7 mouse cellular contexts compared by ENCODE assay signal in genomic region chr2:131176491-131176890, GRCm38 (mm10). TPM values are rescaled to one million over a fixed set of nuclear protein-coding genes. Genes with fewer than 3 reads are reported as not detected.
DNase-seq lines count a peak whose midpoint lies in the region; ATAC-seq and TF ChIP-seq lines count a peak whose summit lies in the region.

No protein-coding gene starts in this region.

- H3K9ac ChIP-seq in midbrain, embryonic 12.5 days (replicated peaks), result peak overlapping the region; percentile 24; the same call in 1 of the 2 replicates
- no peak overlapping the region for H3K9ac ChIP-seq in midbrain, postnatal 0 days (replicated peaks; ENCODE audit: low read length, poor library complexity, severe bottlenecking)
- H3K9ac ChIP-seq in hindbrain, embryonic 13.5 days, result peak overlapping the region; percentile 98; the same call in 1 of the 2 replicates
- H3K9ac ChIP-seq in liver, embryonic 14.5 days (replicated peaks), result no peak overlapping the region
- H3K9ac ChIP-seq in stomach, embryonic 16.5 days (ENCODE audit: low read length), result no peak overlapping the region; the same call in 1 of the 2 replicates

- peak overlapping the region; percentile 96 for H3K4me2 ChIP-seq in midbrain, embryonic 12.5 days (replicated peaks)
- H3K4me2 ChIP-seq in midbrain, postnatal 0 days (ENCODE audit: low read depth, low read length, poor library complexity, severe bottlenecking), result no peak overlapping the region
- peak overlapping the region; percentile 99 for H3K4me2 ChIP-seq in hindbrain, embryonic 13.5 days
- H3K4me2 ChIP-seq in liver, embryonic 14.5 days (ENCODE audit: low read depth), result peak overlapping the region; percentile 13
- peak overlapping the region; percentile 98 for H3K4me2 ChIP-seq in stomach, embryonic 16.5 days (ENCODE audit: low read depth, low read length)

- peaks cover 18% of the 10 kb centered on the region for H3K36me3 ChIP-seq in midbrain, embryonic 12.5 days
- no peaks in the 10 kb centered on the region; the same call in 1 of the 2 replicates for H3K36me3 ChIP-seq in midbrain, postnatal 0 days (ENCODE audit: insufficient read depth, low read length)
- peaks cover 6% of the 10 kb centered on the region; the same call in 1 of the 2 replicates for H3K36me3 ChIP-seq in hindbrain, embryonic 13.5 days
- no peaks in the 10 kb centered on the region; the same call in 1 of the 2 replicates for H3K36me3 ChIP-seq in liver, embryonic 14.5 days (replicated peaks; ENCODE audit: control insufficient read depth, insufficient read depth, low read depth)
- no peaks in the 10 kb centered on the region for H3K36me3 ChIP-seq in stomach, embryonic 16.5 days (ENCODE audit: control insufficient read depth, insufficient read depth, low read length)

- no peak for TF ChIP-seq CTCF in midbrain, postnatal 0 days (IDR thresholded peaks at IDR 0.05)
- TF ChIP-seq CTCF in liver, embryonic 14.5 days (IDR thresholded peaks at IDR 0.05; ENCODE audit: low read depth), result no peak

- TF ChIP-seq EP300 in liver, embryonic 14.5 days (IDR thresholded peaks at IDR 0.05; ENCODE audit: low read depth), result no peak

- no peaks in the 10 kb centered on the region for H3K9me3 ChIP-seq in midbrain, embryonic 12.5 days
- H3K9me3 ChIP-seq in midbrain, postnatal 0 days (ENCODE audit: low read length), result no peaks in the 10 kb centered on the region
- H3K9me3 ChIP-seq in hindbrain, embryonic 13.5 days, result no peaks in the 10 kb centered on the region
- H3K9me3 ChIP-seq in liver, embryonic 14.5 days (ENCODE audit: control insufficient read depth, low read length), result no peaks in the 10 kb centered on the region
- no peaks in the 10 kb centered on the region for H3K9me3 ChIP-seq in stomach, embryonic 16.5 days (replicated peaks; ENCODE audit: control insufficient read depth, low read length)

- H3K4me3 ChIP-seq in midbrain, embryonic 12.5 days, result 0 out of 2 replicates have a peak overlapping the region, but pooled peaks have one; percentile 82
- H3K4me3 ChIP-seq in midbrain, postnatal 0 days (ENCODE audit: low read depth, low read length), result no peak overlapping the region
- H3K4me3 ChIP-seq in hindbrain, embryonic 13.5 days, result peak overlapping the region; percentile 90; the same call in 1 of the 2 replicates
- H3K4me3 ChIP-seq in liver, embryonic 14.5 days (ENCODE audit: insufficient read depth in 1 of 2, low read depth in 2 of 2, low read length in 2 of 2), result no peak overlapping the region
- H3K4me3 ChIP-seq in stomach, embryonic 16.5 days (replicated peaks; ENCODE audit: low read length), result peak overlapping the region; percentile 92

- 0 out of 2 replicates have a peak overlapping the region, but pooled peaks have one; percentile 2 for H3K27ac ChIP-seq in midbrain, embryonic 12.5 days (replicated peaks)
- H3K27ac ChIP-seq in midbrain, postnatal 0 days (ENCODE audit: low read depth, low read length), result no peak overlapping the region
- 0 out of 2 replicates have a peak overlapping the region, but pooled peaks have one; percentile 1 for H3K27ac ChIP-seq in hindbrain, embryonic 13.5 days
- H3K27ac ChIP-seq in liver, embryonic 14.5 days, result no peak overlapping the region
- peak overlapping the region; percentile 89 for H3K27ac ChIP-seq in stomach, embryonic 16.5 days (ENCODE audit: low read length)

- peaks cover 53% of the 10 kb centered on the region for H3K4me1 ChIP-seq in midbrain, embryonic 12.5 days
- peaks cover 34% of the 10 kb centered on the region for H3K4me1 ChIP-seq in midbrain, postnatal 0 days (ENCODE audit: insufficient read depth, low read length)
- H3K4me1 ChIP-seq in hindbrain, embryonic 13.5 days (replicated peaks), result peaks cover 66% of the 10 kb centered on the region
- peaks cover 26 to 30% of the 10 kb centered on the region in 2 experiments for H3K4me1 ChIP-seq in liver, embryonic 14.5 days (replicated peaks; ENCODE audit: control insufficient read depth in 2 of 2, insufficient read depth in 2 of 2, low read length in 1 of 2)
- peaks cover 54% of the 10 kb centered on the region for H3K4me1 ChIP-seq in stomach, embryonic 16.5 days (ENCODE audit: control insufficient read depth, insufficient read depth, low read length)

- ATAC-seq in midbrain, embryonic 12.5 days (ENCODE audit: low FRiP score, low read depth), result no peak
- no peak for ATAC-seq in midbrain, postnatal 0 days (ENCODE audit: low FRiP score)
- no peak for ATAC-seq in hindbrain, embryonic 13.5 days (ENCODE audit: low FRiP score)
- ATAC-seq in liver, embryonic 14.5 days (ENCODE audit: insufficient read depth), result no peak
- peak; percentile 75 for ATAC-seq in stomach, embryonic 16.5 days (ENCODE audit: insufficient read depth, low FRiP score)

- peaks cover 25% of the 10 kb centered on the region for H3K27me3 ChIP-seq in midbrain, embryonic 12.5 days
- H3K27me3 ChIP-seq in midbrain, postnatal 0 days (ENCODE audit: insufficient read depth, low read length), result peaks cover 11% of the 10 kb centered on the region
- peaks cover 23% of the 10 kb centered on the region for H3K27me3 ChIP-seq in hindbrain, embryonic 13.5 days
- peaks cover 30% of the 10 kb centered on the region for H3K27me3 ChIP-seq in liver, embryonic 14.5 days (ENCODE audit: control insufficient read depth, insufficient read depth, low read length)
- H3K27me3 ChIP-seq in stomach, embryonic 16.5 days (ENCODE audit: control insufficient read depth, insufficient read depth, low read length), result peaks cover 5% of the 10 kb centered on the region; the same call in 1 of the 2 replicates

- 71% methylated on average over 5 of the region's 5 CpGs for WGBS in midbrain, embryonic 12.5 days
- 67% methylated on average over 5 of the region's 5 CpGs for WGBS in midbrain, postnatal 0 days
- 65% methylated on average over 5 of the region's 5 CpGs for WGBS in hindbrain, embryonic 13.5 days
- WGBS in liver, embryonic 14.5 days (ENCODE audit: insufficient replicate concordance), result 68% methylated on average over 5 of the region's 5 CpGs
- 49% methylated on average over 5 of the region's 5 CpGs for WGBS in stomach, embryonic 16.5 days

- no peak for DNase-seq in midbrain, postnatal 0 days (ENCODE audit: low spot score)
- DNase-seq in liver, embryonic 14.5 days (ENCODE audit: low read depth in 3 of 3, low spot score in 3 of 3), result no peak
- no peak for DNase-seq in retina, embryonic 14.5 days (ENCODE audit: low spot score)
- DNase-seq in layer of hippocampus, adult 9-11 months, result no peak

RNA-seq across cellular contexts. Expression of gene Cenpb, which starts 3.4 kb away (rescaled TPM):
- 16.2 and 17.4 TPM in 2 replicates for polyA plus RNA-seq in midbrain, embryonic 12.5 days (2016; fragmentation: Nextera tagmentation; extraction: Ambion mirVana)
- 98.2 and 103 TPM in 2 replicates for total RNA-seq in midbrain, postnatal 0 days (2014; rRNA removed)
- 11.7 and 13.1 TPM in 2 replicates for polyA plus RNA-seq in midbrain, postnatal 0 days (2015; fragmentation: Nextera tagmentation; extraction: Ambion mirVana)
- 13.3 and 13.4 TPM in 2 replicates for polyA plus RNA-seq in hindbrain, embryonic 13.5 days (2015; fragmentation: Nextera tagmentation; extraction: Ambion mirVana)
- 11.0 and 12.4 TPM in 2 replicates for polyA plus RNA-seq in liver, embryonic 14.5 days (2012; rRNA removed)
- polyA plus RNA-seq in liver, embryonic 14.5 days (2014; fragmentation: Nextera tagmentation; extraction: Ambion mirVana), result 2.7 and 3.0 TPM in 2 replicates
- 9.2 and 10.4 TPM in 2 replicates for polyA plus RNA-seq in stomach, embryonic 16.5 days (2015; fragmentation: Nextera tagmentation; extraction: Ambion mirVana)

RNA-seq across cellular contexts. Expression of gene Cdc25b, which starts 10.3 kb away (rescaled TPM):
- 107 and 111 TPM in 2 replicates for polyA plus RNA-seq in midbrain, embryonic 12.5 days (2016; fragmentation: Nextera tagmentation; extraction: Ambion mirVana)
- total RNA-seq in midbrain, postnatal 0 days (2014; rRNA removed), result 10.0 and 13.1 TPM in 2 replicates
- 14.0 and 15.1 TPM in 2 replicates for polyA plus RNA-seq in midbrain, postnatal 0 days (2015; fragmentation: Nextera tagmentation; extraction: Ambion mirVana)
- polyA plus RNA-seq in hindbrain, embryonic 13.5 days (2015; fragmentation: Nextera tagmentation; extraction: Ambion mirVana), result 34.1 and 41.8 TPM in 2 replicates
- 156 and 166 TPM in 2 replicates for polyA plus RNA-seq in liver, embryonic 14.5 days (2012; rRNA removed)
- polyA plus RNA-seq in liver, embryonic 14.5 days (2014; fragmentation: Nextera tagmentation; extraction: Ambion mirVana), result 184 and 209 TPM in 2 replicates
- polyA plus RNA-seq in stomach, embryonic 16.5 days (2015; fragmentation: Nextera tagmentation; extraction: Ambion mirVana), result 72.3 and 72.8 TPM in 2 replicates

RNA-seq across cellular contexts. Expression of gene Spef1, which starts 10.6 kb away (rescaled TPM):
- 9.0 and 9.7 TPM in 2 replicates for polyA plus RNA-seq in midbrain, embryonic 12.5 days (2016; fragmentation: Nextera tagmentation; extraction: Ambion mirVana)
- total RNA-seq in midbrain, postnatal 0 days (2014; rRNA removed), result 19.3 and 27.5 TPM in 2 replicates
- 9.5 and 10.2 TPM in 2 replicates for polyA plus RNA-seq in midbrain, postnatal 0 days (2015; fragmentation: Nextera tagmentation; extraction: Ambion mirVana)
- polyA plus RNA-seq in hindbrain, embryonic 13.5 days (2015; fragmentation: Nextera tagmentation; extraction: Ambion mirVana), result 8.7 and 9.9 TPM in 2 replicates
- 2.2 TPM in 2 replicates for polyA plus RNA-seq in liver, embryonic 14.5 days (2012; rRNA removed)
- polyA plus RNA-seq in liver, embryonic 14.5 days (2014; fragmentation: Nextera tagmentation; extraction: Ambion mirVana), result 1.3 and 1.4 TPM in 2 replicates
- 3.6 and 4.8 TPM in 2 replicates for polyA plus RNA-seq in stomach, embryonic 16.5 days (2015; fragmentation: Nextera tagmentation; extraction: Ambion mirVana)

RNA-seq across cellular contexts. Expression of gene 1700037H04Rik, which starts 16.6 kb away (rescaled TPM):
- polyA plus RNA-seq in midbrain, embryonic 12.5 days (2016; fragmentation: Nextera tagmentation; extraction: Ambion mirVana), result 92.2 and 98.3 TPM in 2 replicates
- 44.8 and 89.5 TPM in 2 replicates for total RNA-seq in midbrain, postnatal 0 days (2014; rRNA removed)
- polyA plus RNA-seq in midbrain, postnatal 0 days (2015; fragmentation: Nextera tagmentation; extraction: Ambion mirVana), result 59.1 and 60.4 TPM in 2 replicates
- polyA plus RNA-seq in hindbrain, embryonic 13.5 days (2015; fragmentation: Nextera tagmentation; extraction: Ambion mirVana), result 94.3 and 94.6 TPM in 2 replicates
- 105 and 125 TPM in 2 replicates for polyA plus RNA-seq in liver, embryonic 14.5 days (2012; rRNA removed)
- 129 and 153 TPM in 2 replicates for polyA plus RNA-seq in liver, embryonic 14.5 days (2014; fragmentation: Nextera tagmentation; extraction: Ambion mirVana)
- polyA plus RNA-seq in stomach, embryonic 16.5 days (2015; fragmentation: Nextera tagmentation; extraction: Ambion mirVana), result 73.0 and 78.4 TPM in 2 replicates

RNA-seq across cellular contexts. Expression of gene Ap5s1, which starts 30.4 kb away (rescaled TPM):
- 25.6 and 28.7 TPM in 2 replicates for polyA plus RNA-seq in midbrain, embryonic 12.5 days (2016; fragmentation: Nextera tagmentation; extraction: Ambion mirVana)
- total RNA-seq in midbrain, postnatal 0 days (2014; rRNA removed), result 36.5 and 40.1 TPM in 2 replicates
- 35.5 and 36.7 TPM in 2 replicates for polyA plus RNA-seq in midbrain, postnatal 0 days (2015; fragmentation: Nextera tagmentation; extraction: Ambion mirVana)
- 31.0 and 35.8 TPM in 2 replicates for polyA plus RNA-seq in hindbrain, embryonic 13.5 days (2015; fragmentation: Nextera tagmentation; extraction: Ambion mirVana)
- 19.5 and 20.0 TPM in 2 replicates for polyA plus RNA-seq in liver, embryonic 14.5 days (2012; rRNA removed)
- polyA plus RNA-seq in liver, embryonic 14.5 days (2014; fragmentation: Nextera tagmentation; extraction: Ambion mirVana), result 13.1 and 17.0 TPM in 2 replicates
- polyA plus RNA-seq in stomach, embryonic 16.5 days (2015; fragmentation: Nextera tagmentation; extraction: Ambion mirVana), result 25.7 and 26.4 TPM in 2 replicates

Comparison
In these comparisons a context has a peak if more than half of its experiments do, and no peak if none do; other contexts are left out.
1. H3K27ac ChIP-seq: peak in midbrain, embryonic 12.5 days (single experiment), hindbrain, embryonic 13.5 days (single experiment) and stomach, embryonic 16.5 days (single experiment); none in midbrain, postnatal 0 days (single experiment) and liver, embryonic 14.5 days (single experiment).
2. H3K4me3 ChIP-seq: peak in midbrain, embryonic 12.5 days (single experiment), hindbrain, embryonic 13.5 days (single experiment) and stomach, embryonic 16.5 days (single experiment); none in midbrain, postnatal 0 days (single experiment) and liver, embryonic 14.5 days (0 of 2).
3. H3K9ac ChIP-seq: peak in midbrain, embryonic 12.5 days (single experiment) and hindbrain, embryonic 13.5 days (single experiment); none in midbrain, postnatal 0 days (single experiment), liver, embryonic 14.5 days (single experiment) and stomach, embryonic 16.5 days (single experiment).